Mouse (Mus musculus): Measurements from ENCODE around the gene Nyap1. TPM values are rescaled to one million over a fixed set of nuclear protein-coding genes. Genes with fewer than 3 reads are reported as not detected.
A peak's percentile ranks its signal among the peaks of the same experiment; 100 is the strongest.

The Nyap1 gene
- polyA plus RNA-seq, 2 experiments from 2014 or later, result 0.11 TPM; not detected in 1

- peak; percentile 90 for ATAC-seq
Observed at GRCm38 (mm10) chr5:137691881-137692280, 49.5 kb downstream of the Nyap1 start.

DNA sequence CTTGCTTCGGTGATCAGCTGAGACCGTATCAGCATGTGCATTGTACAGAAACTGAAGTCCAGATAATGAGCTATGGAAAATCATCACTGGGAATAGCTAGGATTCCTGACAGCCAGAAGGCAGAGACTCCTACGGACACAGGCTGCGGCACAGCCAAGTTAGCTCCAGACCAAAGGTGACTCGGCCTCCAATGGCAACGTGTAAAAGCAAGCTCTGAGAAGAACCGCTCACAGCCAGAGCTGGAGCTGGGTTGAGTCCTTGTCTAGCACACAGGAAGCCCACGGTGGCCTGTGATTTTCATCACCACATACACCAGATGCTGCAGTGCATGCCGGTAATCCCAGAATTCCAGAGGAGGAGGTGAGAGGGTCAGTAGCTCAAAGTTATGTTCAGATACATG, 50.9 kb downstream of the Nyap1 start:
- ATAC-seq, result no peak

DNA sequence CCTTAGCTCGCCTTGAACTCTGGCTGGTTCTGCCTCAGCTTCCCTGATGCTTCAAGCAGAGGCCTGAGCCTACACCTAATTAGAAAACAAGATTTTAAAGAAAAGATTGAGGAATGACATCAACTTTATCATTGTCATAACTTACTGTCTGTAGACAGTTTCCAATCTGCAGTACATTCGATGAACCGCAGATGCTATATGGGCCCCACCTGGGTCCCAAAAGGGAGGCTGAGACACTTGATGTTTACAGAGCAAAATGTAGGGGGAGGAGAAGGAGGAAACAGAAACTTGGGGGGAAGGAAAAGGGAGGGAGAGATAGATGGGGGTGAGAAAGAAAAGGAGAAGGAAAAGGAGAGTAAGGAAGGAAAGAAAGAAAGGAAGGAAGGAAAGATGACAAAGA, 51.4 kb downstream of the Nyap1 start:
- ATAC-seq, result no peak

GRCm38 (mm10) chr5:137686127-137686790, 55.1 kb downstream of the Nyap1 start:
- ATAC-seq, result no peak

DNA sequence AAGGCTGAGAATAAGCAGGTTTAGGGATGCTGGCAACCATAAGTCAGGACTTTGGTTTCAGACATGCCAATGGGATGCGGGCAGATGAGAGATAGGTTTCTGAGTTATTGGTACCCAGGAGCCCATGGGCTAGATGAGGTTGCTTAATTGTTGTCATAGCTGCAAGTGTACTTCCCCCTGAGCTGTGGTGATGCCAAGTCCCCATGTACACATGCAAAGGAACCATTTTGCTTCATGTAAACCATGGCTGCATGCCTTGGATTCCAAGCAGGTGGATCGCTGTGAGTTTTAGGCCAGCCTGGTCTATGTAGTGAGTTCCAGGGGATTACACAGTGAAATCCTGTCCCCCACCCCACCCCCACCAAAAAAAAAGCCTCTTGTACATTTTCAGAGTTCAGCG, 55.8 kb downstream of the Nyap1 start:
- ATAC-seq, result no peak

DNA sequence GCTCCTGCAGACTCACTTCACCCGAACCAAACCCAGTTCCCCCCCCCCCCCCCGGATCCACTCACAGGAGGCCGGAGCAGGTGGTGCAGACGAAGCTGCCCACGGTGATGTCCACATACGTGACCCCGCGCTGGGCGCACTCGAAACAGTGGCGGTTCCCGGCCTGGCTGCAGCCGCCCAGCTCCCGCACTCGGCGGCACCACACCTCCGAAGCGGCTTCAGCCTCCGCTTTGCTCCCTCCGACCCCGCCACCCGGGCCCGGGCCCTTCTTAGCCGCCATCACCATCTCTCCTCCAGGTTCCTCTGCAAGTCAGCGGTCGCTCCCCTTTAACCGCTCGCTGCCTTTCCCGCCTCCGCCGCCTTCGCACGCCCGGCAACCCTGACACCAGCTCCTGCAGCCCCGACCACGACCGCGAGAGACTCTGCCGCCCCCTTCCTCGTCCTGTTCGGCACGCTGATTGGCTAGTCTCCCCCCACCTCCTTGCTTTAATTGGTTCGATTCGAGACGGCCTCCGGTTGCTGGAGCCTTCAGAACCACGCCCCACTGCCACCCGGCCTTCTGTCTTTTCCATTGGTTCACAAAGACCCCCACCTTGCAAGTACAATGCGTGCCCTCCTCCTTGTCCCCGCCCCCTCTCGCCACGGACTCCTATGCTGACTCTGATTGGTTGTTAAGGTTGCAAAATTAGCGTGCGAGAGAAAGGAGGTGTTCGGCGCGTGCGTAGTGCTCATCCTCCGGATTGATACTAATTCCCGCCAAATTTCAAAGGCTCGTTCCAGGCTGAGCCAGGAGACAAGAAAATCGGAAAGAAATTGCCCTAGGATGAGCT, 56.9 kb downstream of the Nyap1 start, which contains the start of gene Agfg2:
Gene Agfg2 (minus strand): TSS at position 433 of the 830 bp plus-strand sequence.
- peak; percentile 98 for ATAC-seq

DNA sequence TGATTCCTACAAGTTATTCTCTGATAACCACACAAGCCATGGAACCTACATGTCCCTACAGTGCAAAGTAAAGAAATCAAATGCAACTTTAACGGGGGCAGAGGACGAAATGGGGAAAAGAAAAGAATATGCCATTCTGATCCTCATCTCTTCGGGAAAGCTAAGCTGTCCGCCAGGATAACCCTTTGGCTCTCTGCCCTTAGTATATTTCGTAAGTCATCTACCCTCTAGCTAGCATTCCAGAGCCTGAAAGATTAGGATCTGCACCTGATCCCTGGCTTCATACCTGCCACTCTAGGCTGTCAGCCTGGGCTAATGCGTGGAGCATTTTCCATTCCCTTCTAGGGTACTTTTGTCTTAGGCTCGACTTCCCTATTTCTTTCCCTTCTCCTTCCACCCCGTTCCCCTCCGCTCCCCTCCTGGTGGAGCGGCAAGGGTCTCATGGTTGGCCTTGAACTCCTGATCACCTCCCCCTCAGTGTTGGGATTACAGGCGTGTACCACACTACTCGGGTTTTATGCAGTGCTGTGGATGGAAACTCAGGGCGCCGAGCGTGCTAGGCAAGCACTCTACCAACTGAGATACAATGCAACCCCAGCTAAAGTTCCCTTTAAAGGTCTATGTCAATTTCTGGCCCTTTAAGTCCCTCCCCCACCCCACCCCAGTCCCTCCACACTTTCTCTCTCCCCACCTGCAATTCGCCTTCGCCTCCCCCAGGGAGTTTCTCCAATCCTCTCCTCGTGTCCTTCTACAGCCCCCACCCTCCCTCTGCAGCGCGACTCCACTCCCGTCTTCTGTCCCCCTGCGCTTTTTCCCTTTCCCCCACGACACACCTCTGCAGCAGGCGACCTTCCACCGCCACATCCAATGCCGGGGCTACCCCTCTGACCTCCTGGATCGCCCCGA, 57.8 kb downstream of the Nyap1 start:
- no peak for ATAC-seq

DNA sequence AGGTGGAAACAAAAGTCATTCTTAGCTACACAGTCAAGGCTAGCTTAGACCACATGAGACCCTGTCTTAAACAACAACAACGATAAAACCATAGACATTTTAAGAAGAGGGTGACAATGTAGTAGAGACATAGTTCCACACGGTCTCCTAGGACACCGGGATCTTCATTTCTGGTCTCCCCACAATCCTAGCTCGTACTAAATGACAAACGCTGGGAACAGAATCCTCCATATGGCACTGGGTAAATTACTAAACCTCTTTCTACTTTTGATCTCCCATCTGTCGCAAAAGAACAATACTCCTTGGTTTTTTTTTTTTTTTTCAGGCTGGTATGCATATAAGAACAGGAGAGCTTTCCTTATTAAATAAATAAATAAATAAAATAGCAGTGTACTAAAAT, 58.9 kb downstream of the Nyap1 start:
- ATAC-seq, result no peak

Other genes starting within 250 kb of the Nyap1 start
- 10 to 100 TPM; 44.2 to 57.4 TPM for gene Pop7, start 239.1 kb downstream of the Nyap1 start, polyA plus RNA-seq (2017; shearing (Covaris generic))
- 10 to 100 TPM; 35.6 to 36.1 TPM for gene Gigyf1, start 223.1 kb downstream of the Nyap1 start, polyA plus RNA-seq (2017; shearing (Covaris generic))
- not detected for gene Epo, start 208.4 kb downstream of the Nyap1 start, polyA plus RNA-seq (2017; shearing (Covaris generic))
- 10 to 100 TPM; 36.8 to 66.7 TPM for gene Gnb2, start 208.1 kb downstream of the Nyap1 start, polyA plus RNA-seq (2017; shearing (Covaris generic))
- not detected for gene Actl6b, start 188.1 kb downstream of the Nyap1 start, polyA plus RNA-seq (2017; shearing (Covaris generic))
- gene Tfr2, start 171.8 kb downstream of the Nyap1 start, polyA plus RNA-seq (2017; shearing (Covaris generic)), result 1 to 10 TPM in 1 of 2 experiments, not detected in 1; 1.6 TPM
- gene Mospd3, start 140.5 kb downstream of the Nyap1 start, polyA plus RNA-seq (2017; shearing (Covaris generic)), result 10 to 100 TPM; 27.3 to 28.8 TPM
- gene Pcolce, start 127.8 kb downstream of the Nyap1 start, polyA plus RNA-seq (2017; shearing (Covaris generic)), result 1 to 10 TPM in 1 of 2 experiments, not detected in 1; 1.4 TPM
- under 1 TPM; 0.46 to 0.49 TPM for gene Fbxo24, start 112.6 kb downstream of the Nyap1 start, polyA plus RNA-seq (2017; shearing (Covaris generic))
- gene Lrch4, start 112.5 kb downstream of the Nyap1 start, polyA plus RNA-seq (2017; shearing (Covaris generic)), result 10 to 100 TPM; 46.5 to 81.2 TPM
- 10 to 100 TPM; 11.5 to 15.5 TPM for gene Gm20605, start 112.4 kb downstream of the Nyap1 start, polyA plus RNA-seq (2017; shearing (Covaris generic))
- 10 to 100 TPM; 43.0 to 46.6 TPM for gene Sap25, start 100.3 kb downstream of the Nyap1 start, polyA plus RNA-seq (2017; shearing (Covaris generic))
- gene Irs3, start 95.9 kb downstream of the Nyap1 start, polyA plus RNA-seq (2017; shearing (Covaris generic)), result not detected
- gene Agfg2, start 56.9 kb downstream of the Nyap1 start, polyA plus RNA-seq (2017; shearing (Covaris generic)), result 10 to 100 TPM; 14.3 to 15.7 TPM
- 10 to 100 TPM; 49.6 to 62.4 TPM for gene Tsc22d4, start 4.1 kb upstream of the Nyap1 start, polyA plus RNA-seq (2017; shearing (Covaris generic))
- gene Ppp1r35, start 37.2 kb upstream of the Nyap1 start, polyA plus RNA-seq (2017; shearing (Covaris generic)), result 1 to 10 TPM; 6.9 to 7.0 TPM
- 10 to 100 TPM; 27.5 to 32.3 TPM for gene Mepce, start 46.0 kb upstream of the Nyap1 start, polyA plus RNA-seq (2017; shearing (Covaris generic))
- gene Zcwpw1, start 46.2 kb upstream of the Nyap1 start, polyA plus RNA-seq (2017; shearing (Covaris generic)), result 10 to 100 TPM; 15.2 to 24.8 TPM
- under 1 TPM in 1 of 2 experiments, not detected in 1; 0.51 TPM for gene Pilra, start 94.7 kb upstream of the Nyap1 start, polyA plus RNA-seq (2017; shearing (Covaris generic))
- gene Pilrb1, start 116.5 kb upstream of the Nyap1 start, polyA plus RNA-seq (2017; shearing (Covaris generic)), result under 1 TPM in 1 of 2 experiments, not detected in 1; 0.58 TPM
- 1 to 10 TPM in 1 of 2 experiments, not detected in 1; 1.9 TPM for gene Pilrb2, start 130.2 kb upstream of the Nyap1 start, polyA plus RNA-seq (2017; shearing (Covaris generic))
- not detected for gene Cyp3a13, start 180.0 kb upstream of the Nyap1 start, polyA plus RNA-seq (2017; shearing (Covaris generic))
- gene Gjc3, start 221.5 kb upstream of the Nyap1 start, polyA plus RNA-seq (2017; shearing (Covaris generic)), result under 1 TPM in 1 of 2 experiments, not detected in 1; 0.08 TPM
- not detected for gene Azgp1, start 239.9 kb upstream of the Nyap1 start, polyA plus RNA-seq (2017; shearing (Covaris generic))